15 mouse cellular contexts compared by ENCODE assay signal in the genomic region with DNA sequence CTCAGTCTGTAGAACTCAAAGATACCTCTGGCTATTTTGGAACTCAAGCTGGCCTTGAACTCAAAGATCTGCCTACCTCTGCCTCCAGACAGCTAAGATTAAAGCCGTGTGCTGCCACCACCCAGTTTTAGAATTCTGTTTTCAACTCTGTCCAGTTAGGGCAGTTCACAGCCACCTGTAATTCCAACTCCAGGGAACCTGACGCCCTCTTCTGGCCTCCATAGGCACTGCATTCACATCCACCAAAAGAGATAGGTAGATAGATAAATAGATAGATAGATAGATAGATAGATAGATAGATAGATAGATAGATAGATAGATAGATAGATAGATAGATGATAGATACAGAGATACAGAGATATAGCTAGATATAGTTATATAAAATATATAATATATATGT. TPM values are rescaled to one million over a fixed set of nuclear protein-coding genes. Genes with fewer than 3 reads are reported as not detected.
DNase-seq lines count a peak whose midpoint lies in the region; ATAC-seq and TF ChIP-seq lines count a peak whose summit lies in the region.
"Had no signal": no experiment of that assay in that cellular context is flagged by ENCODE, and none has a peak within 500 bp of the region (broad histone marks: within the 10 kb centered on the region; RNA-seq: fewer than 3 reads in every experiment).

No protein-coding gene starts in this region.

- dilution Hi-C loops in CH12.LX (cut with MboI; ENCODE audit: extremely low pct_ligation_motif_present, extremely low pct_unique_long_range_greater_than_20kb, low sequenced_read_pairs) = no loop called here

- no peak for TF ChIP-seq EP300 in CH12.LX (IDR thresholded peaks at IDR 0.05; ENCODE audit: low read length)

- ATAC-seq in forebrain, postnatal 0 days = no peak
- no peak for ATAC-seq in forebrain, embryonic 11.5 days (replicated peaks; ENCODE audit: low FRiP score)
- ATAC-seq in megakaryocyte progenitor cell, adult 5-6 weeks (replicated peaks; ENCODE audit: poor library complexity) = no peak
- ATAC-seq: inflammation-experienced regulatory T-cells, adult 6 months had no signal

- H3K27me3 ChIP-seq in forebrain, postnatal 0 days (ENCODE audit: insufficient read depth, low read length) = no peaks in the 10 kb centered on the region
- no peaks in the 10 kb centered on the region for H3K27me3 ChIP-seq in forebrain, embryonic 11.5 days (ENCODE audit: control insufficient read depth, insufficient read depth, low read length)
- peaks cover 2% of the 10 kb centered on the region; the same call in 1 of the 2 replicates for H3K27me3 ChIP-seq in liver, adult 2 months (ENCODE audit: control insufficient read depth, insufficient read depth, low read length)
- H3K27me3 ChIP-seq in CH12.LX (replicated peaks) = no peaks in the 10 kb centered on the region
- H3K27me3 ChIP-seq in forebrain, embryonic 10.5 days (ENCODE audit: poor library complexity, severe bottlenecking) = peaks cover 20% of the 10 kb centered on the region

- no peak overlapping the region for H3K27ac ChIP-seq in forebrain, postnatal 0 days (ENCODE audit: low read depth, low read length)
- no peak overlapping the region for H3K27ac ChIP-seq in forebrain, embryonic 11.5 days (ENCODE audit: low read depth, low read length)
- H3K27ac ChIP-seq in liver, adult 2 months (replicated peaks; ENCODE audit: insufficient read depth, low read depth, low read length) = no peak overlapping the region
- H3K27ac ChIP-seq in CH12.LX (ENCODE audit: insufficient read depth, low read depth) = no peak overlapping the region
- no peak overlapping the region for H3K27ac ChIP-seq in forebrain, embryonic 10.5 days
- H3K27ac ChIP-seq: embryonic facial prominence, embryonic 15.5 days had no signal

- in situ Hi-C loops in CH12.LX (cut with MboI; ENCODE audit: low pct_ligation_motif_present, low pct_unique_long_range_greater_than_20kb, low sequenced_read_pairs) = no loop called here

- no peaks in the 10 kb centered on the region for H3K4me1 ChIP-seq in forebrain, postnatal 0 days (ENCODE audit: insufficient read depth)
- no peaks in the 10 kb centered on the region for H3K4me1 ChIP-seq in forebrain, embryonic 11.5 days (replicated peaks; ENCODE audit: control insufficient read depth, insufficient read depth, low read length)
- no peaks in the 10 kb centered on the region for H3K4me1 ChIP-seq in liver, adult 2 months (ENCODE audit: control insufficient read depth, insufficient read depth, low read length)
- peaks cover 0 to 3% of the 10 kb centered on the region in 2 experiments; a peak in 1 of 4 replicates for H3K4me1 ChIP-seq in CH12.LX (ENCODE audit: control insufficient read depth in 1 of 2, insufficient read depth in 2 of 2)
- H3K4me1 ChIP-seq in forebrain, embryonic 10.5 days = peaks cover 13% of the 10 kb centered on the region
- H3K4me1 ChIP-seq: embryonic facial prominence, embryonic 15.5 days had no signal

- H3K4me3 ChIP-seq in forebrain, postnatal 0 days (ENCODE audit: low read depth, low read length) = no peak overlapping the region
- H3K4me3 ChIP-seq in forebrain, embryonic 11.5 days (ENCODE audit: low read depth, low read length) = no peak overlapping the region
- no peak overlapping the region for H3K4me3 ChIP-seq in liver, adult 2 months (ENCODE audit: insufficient read depth, low read depth, low read length)
- H3K4me3 ChIP-seq in CH12.LX (replicated peaks in 1 of 3; ENCODE audit: low read depth in 2 of 3, low read length in 2 of 3, poor library complexity in 1 of 3) = no peak overlapping the region
- no peak overlapping the region for H3K4me3 ChIP-seq in forebrain, embryonic 10.5 days
- H3K4me3 ChIP-seq: embryonic facial prominence, embryonic 15.5 days; myocyte had no signal

- peak; percentile 28 for TF ChIP-seq RAD21 in CH12.LX (IDR thresholded peaks at IDR 0.05; ENCODE audit: low read depth, low read length)

- no peak overlapping the region for H3K9ac ChIP-seq in forebrain, postnatal 0 days
- H3K9ac ChIP-seq in forebrain, embryonic 11.5 days (ENCODE audit: low read length) = no peak overlapping the region
- H3K9ac ChIP-seq in liver, adult 2 months (ENCODE audit: low read depth, low read length) = no peak overlapping the region
- H3K9ac ChIP-seq in CH12.LX (ENCODE audit: insufficient read depth, low read depth) = no peak overlapping the region
- H3K9ac ChIP-seq: embryonic facial prominence, embryonic 15.5 days had no signal

- no peak for DNase-seq in forebrain, postnatal 0 days
- DNase-seq in forebrain, embryonic 11.5 days (ENCODE audit: low spot score) = no peak
- peak; percentile 7 for DNase-seq in liver, adult 2 months (ENCODE audit: extremely low read depth, low read depth, low spot score)
- DNase-seq in liver = no peak
- DNase-seq in CH12.LX (ENCODE audit: extremely low read depth) = peak; percentile 36
- peak; percentile 69 for DNase-seq in ZHBTc4 (ENCODE audit: low read depth, low spot score)
- no peak for DNase-seq in forebrain, embryonic 10.5 days (ENCODE audit: extremely low spot score, low spot score)
- DNase-seq: layer of hippocampus, postnatal 36 days; thymus, adult 18-20 months had no signal

- 14% methylated on average over 2 of the region's 2 CpGs for WGBS in forebrain, postnatal 0 days
- whole genome bisulfite sequencing in forebrain, embryonic 11.5 days = 18% methylated on average over 2 of the region's 2 CpGs
- WGBS in liver, adult 2 months = 18% methylated on average over 2 of the region's 2 CpGs
- 29% methylated on average over 2 of the region's 2 CpGs for WGBS in forebrain, embryonic 10.5 days

- no peak for TF ChIP-seq POLR2A in liver, adult 2 months (IDR thresholded peaks at IDR 0.05; ENCODE audit: extremely low read depth, insufficient read depth, low read length)
- no peak for TF ChIP-seq POLR2A in CH12.LX (IDR thresholded peaks at IDR 0.05; ENCODE audit: low read depth, low read length)

- H3K79me2 ChIP-seq in liver, adult 2 months (ENCODE audit: control insufficient read depth, insufficient read depth, low read length) = no peaks in the 10 kb centered on the region
- H3K79me2 ChIP-seq in CH12.LX (replicated peaks; ENCODE audit: control insufficient read depth, extremely low read depth, insufficient read depth, poor library complexity, severe bottlenecking) = no peaks in the 10 kb centered on the region

- no peak overlapping the region for H3K4me2 ChIP-seq in forebrain, postnatal 0 days (ENCODE audit: low read depth)
- no peak overlapping the region for H3K4me2 ChIP-seq in forebrain, embryonic 11.5 days (ENCODE audit: low read depth, low read length, severe bottlenecking)
- H3K4me2 ChIP-seq in CH12.LX (ENCODE audit: insufficient read depth, low read depth, poor library complexity, severe bottlenecking) = no peak overlapping the region
- H3K4me2 ChIP-seq: embryonic facial prominence, embryonic 15.5 days; heart, embryonic 11.5 days had no signal

- no peaks in the 10 kb centered on the region for H3K9me3 ChIP-seq in forebrain, postnatal 0 days (ENCODE audit: low read length)
- no peaks in the 10 kb centered on the region for H3K9me3 ChIP-seq in forebrain, embryonic 11.5 days (ENCODE audit: control insufficient read depth, low read length)
- no peaks in the 10 kb centered on the region for H3K9me3 ChIP-seq in CH12.LX (replicated peaks; ENCODE audit: low read length)
- H3K9me3 ChIP-seq in forebrain, embryonic 10.5 days = no peaks in the 10 kb centered on the region
- H3K9me3 ChIP-seq: embryonic facial prominence, embryonic 15.5 days had no signal

- no peaks in the 10 kb centered on the region for H3K36me3 ChIP-seq in forebrain, postnatal 0 days (ENCODE audit: insufficient read depth)
- no peaks in the 10 kb centered on the region for H3K36me3 ChIP-seq in forebrain, embryonic 11.5 days (ENCODE audit: control insufficient read depth, insufficient read depth, low read length)
- no peaks in the 10 kb centered on the region for H3K36me3 ChIP-seq in liver, adult 2 months (ENCODE audit: control insufficient read depth, insufficient read depth, low read length)
- H3K36me3 ChIP-seq in CH12.LX (replicated peaks in 1 of 2; ENCODE audit: control insufficient read depth in 1 of 2, insufficient read depth in 1 of 2, low read length in 1 of 2) = no peaks in the 10 kb centered on the region
- H3K36me3 ChIP-seq in forebrain, embryonic 10.5 days (replicated peaks) = no peaks in the 10 kb centered on the region
- H3K36me3 ChIP-seq: embryonic facial prominence, embryonic 15.5 days had no signal

- TF ChIP-seq CTCF in forebrain, postnatal 0 days (IDR thresholded peaks at IDR 0.05; ENCODE audit: low read depth) = peak; percentile 46
- peak; percentile 48; the same call in 1 of the 2 replicates for TF ChIP-seq CTCF in liver, adult 2 months (IDR thresholded peaks at IDR 0.05; ENCODE audit: low read depth, low read length)
- peak; percentile 25 to 52; a peak in 3 of 4 replicates for TF ChIP-seq CTCF in CH12.LX (conservative IDR thresholded peaks at IDR 0.05 in 1 of 2, IDR thresholded peaks at IDR 0.05 in 1 of 2; ENCODE audit: low read depth in 2 of 2, low read length in 2 of 2)

RNA-seq across cellular contexts. Expression of gene Foxl2, which starts 15.8 kb away (rescaled TPM):
- 0.08 and 0.71 TPM in 2 replicates for total RNA-seq in forebrain, postnatal 0 days (2014; rRNA removed)
- polyA plus RNA-seq in forebrain, postnatal 0 days (2015; fragmentation: Nextera tagmentation; extraction: Ambion mirVana) = 0.43 and 0.61 TPM in 2 replicates
- polyA plus RNA-seq in forebrain, embryonic 11.5 days (2014; fragmentation: Nextera tagmentation; extraction: Ambion mirVana) = 1.7 and 3.1 TPM in 2 replicates
- not detected in 2 replicates for total RNA-seq in liver, adult 2 months (2014; rRNA removed)
- polyA plus RNA-seq in liver, adult 2 months (2012; rRNA removed) = not detected in 2 replicates
- total RNA-seq in CH12.LX (2012; rRNA removed) (not detected in 2 replicates), CH12.LX (2014; rRNA removed) (not detected in 2 replicates)
- polyA plus RNA-seq in CH12.LX (2012; ENCODE audit: insufficient read length, low read depth) = not detected in 2 replicates
- total RNA-seq in megakaryocyte progenitor cell, adult 5-6 weeks (2015) = not detected in 2 replicates
- not detected in 2 replicates for total RNA-seq in megakaryocyte progenitor cell, adult 5-6 weeks (2017)
- polyA plus RNA-seq in forebrain, embryonic 10.5 days (2016; fragmentation: Nextera tagmentation; extraction: Ambion mirVana) = 0.98 and 1.1 TPM in 2 replicates
- polyA plus RNA-seq: heart, embryonic 11.5 days; inflammation-experienced regulatory T-cells, adult 6 months; lung, embryonic 16.5 days had no signal

RNA-seq across cellular contexts. Expression of gene 7420426K07Rik, which starts 36.4 kb away (rescaled TPM):
- total RNA-seq in forebrain, postnatal 0 days (2014; rRNA removed) = not detected in 2 replicates
- not detected in 2 replicates for polyA plus RNA-seq in forebrain, postnatal 0 days (2015; fragmentation: Nextera tagmentation; extraction: Ambion mirVana)
- not detected in 2 replicates for polyA plus RNA-seq in forebrain, embryonic 11.5 days (2014; fragmentation: Nextera tagmentation; extraction: Ambion mirVana)
- not detected in 2 replicates for total RNA-seq in liver, adult 2 months (2014; rRNA removed)
- polyA plus RNA-seq in liver, adult 2 months (2012; rRNA removed) = not detected in 2 replicates
- total RNA-seq in CH12.LX (2012; rRNA removed) (not detected in 2 replicates), CH12.LX (2014; rRNA removed) (not detected in 2 replicates)
- not detected in 2 replicates for polyA plus RNA-seq in CH12.LX (2012; ENCODE audit: insufficient read length, low read depth)
- not detected in 2 replicates for total RNA-seq in megakaryocyte progenitor cell, adult 5-6 weeks (2015)
- not detected in 2 replicates for total RNA-seq in megakaryocyte progenitor cell, adult 5-6 weeks (2017)
- polyA plus RNA-seq in forebrain, embryonic 10.5 days (2016; fragmentation: Nextera tagmentation; extraction: Ambion mirVana) = not detected in 2 replicates
- total RNA-seq: layer of hippocampus, postnatal 36 days had no signal
- polyA plus RNA-seq: embryonic facial prominence, embryonic 15.5 days; heart, embryonic 11.5 days; inflammation-experienced regulatory T-cells, adult 6 months; lung, embryonic 16.5 days; myocyte had no signal

RNA-seq across cellular contexts. Expression of gene Faim, which starts 46.9 kb away (rescaled TPM):
- 50.7 and 53.9 TPM in 2 replicates for total RNA-seq in forebrain, postnatal 0 days (2014; rRNA removed)
- 101 and 106 TPM in 2 replicates for polyA plus RNA-seq in forebrain, postnatal 0 days (2015; fragmentation: Nextera tagmentation; extraction: Ambion mirVana)
- polyA plus RNA-seq in forebrain, embryonic 11.5 days (2014; fragmentation: Nextera tagmentation; extraction: Ambion mirVana) = 74.7 and 78.4 TPM in 2 replicates
- 8.0 and 10.9 TPM in 2 replicates for total RNA-seq in liver, adult 2 months (2014; rRNA removed)
- 2.2 and 2.3 TPM in 2 replicates for polyA plus RNA-seq in liver, adult 2 months (2012; rRNA removed)
- 34.5 and 35.7 TPM in 2 replicates for total RNA-seq in CH12.LX (2012; rRNA removed)
- total RNA-seq in CH12.LX (2014; rRNA removed) = 52.4 and 57.9 TPM in 2 replicates
- 83.5 and 87.7 TPM in 2 replicates for polyA plus RNA-seq in CH12.LX (2012; ENCODE audit: insufficient read length, low read depth)
- total RNA-seq in megakaryocyte progenitor cell, adult 5-6 weeks (2015) = 45.6 and 51.6 TPM in 2 replicates
- total RNA-seq in megakaryocyte progenitor cell, adult 5-6 weeks (2017) = 115 and 117 TPM in 2 replicates
- 69.0 and 71.3 TPM in 2 replicates for polyA plus RNA-seq in forebrain, embryonic 10.5 days (2016; fragmentation: Nextera tagmentation; extraction: Ambion mirVana)

Comparison
In these comparisons a context has a peak if more than half of its experiments do, and no peak if none do; other contexts are left out.
1. DNase-seq: peak in liver, adult 2 months (single experiment), CH12.LX (single experiment) and ZHBTc4 (single experiment); none in forebrain, postnatal 0 days (single experiment), forebrain, embryonic 11.5 days (single experiment), liver (single experiment) and forebrain, embryonic 10.5 days (single experiment).
2. RNA of gene Faim, which starts 46.9 kb away (polyA plus RNA-seq): 101 to 106 TPM in forebrain, postnatal 0 days, 83.5 to 87.7 TPM in CH12.LX, 74.7 to 78.4 TPM in forebrain, embryonic 11.5 days and 69.0 to 71.3 TPM in forebrain, embryonic 10.5 days; 2.2 to 2.3 TPM in liver, adult 2 months; every median in the first group is over 10 times any median in the second.
3. Peak in every context shown above with its lines, with median percentiles within 50 percentile points of each other: CTCF ChIP-seq.